Mouse (Mus musculus) cortical plate, adult 2 months (tissue): Measurements from ENCODE around the gene Bpnt1.

Experiments
- CTCF ChIP-seq: fragments of 200-500 bp; IDR thresholded peaks from 2 replicates; pipeline ENCODE4 v1.5.1; 2011; ENCODE audit warnings: mild to moderate bottlenecking, control low read depth, low read length; ENCODE audit not compliant: insufficient read depth; ENCODE audit errors: extremely low read depth
- POLR2A ChIP-seq: fragments of 200-500 bp; IDR thresholded peaks from 2 replicates; pipeline ENCODE4 v1.6.1; 2011; ENCODE audit warnings: mild to moderate bottlenecking, low read length, control low read depth; ENCODE audit not compliant: insufficient read depth; ENCODE audit errors: extremely low read depth

DNA sequence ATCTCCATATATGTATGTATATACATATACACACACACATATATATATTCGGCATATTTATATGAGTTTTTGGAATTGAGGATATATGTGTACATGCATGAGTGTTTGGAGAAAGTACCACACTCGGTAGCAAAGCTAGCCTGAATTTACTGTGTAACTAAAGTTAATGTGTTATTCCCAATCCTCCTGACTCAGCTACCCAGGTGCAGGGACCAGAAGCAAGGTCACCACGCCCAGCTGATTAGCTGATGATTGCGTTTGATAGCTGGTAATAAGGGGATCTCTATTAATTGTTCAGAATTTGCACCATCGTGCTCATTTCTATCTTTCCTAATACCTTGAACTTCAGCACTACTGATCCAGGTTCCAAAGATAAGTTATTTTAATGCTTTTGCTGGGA is 1.7 kb downstream of the Bpnt1 start:
- TF ChIP-seq CTCF (no peak), POLR2A (no peak)
